Mouse (Mus musculus) liver, embryonic 15.5 days (tissue): Measurements from ENCODE around the gene Carhsp1. TPM values are rescaled to one million over a fixed set of nuclear protein-coding genes. Genes with fewer than 3 reads are reported as not detected.

Experiments used
- ATAC-seq: fragments of 200-750 bp; cut with Nextera tagmentation; 2 replicates; pipeline ENCODE4 v1.8.0; 2017; ENCODE audit warnings: moderate number of reproducible peaks, mild to moderate bottlenecking, moderate library complexity; ENCODE audit not compliant: insufficient read depth
- H3K27ac ChIP-seq: fragments of 300-500 bp; sonication (generic); replicated peaks from 2 replicates; pipeline ENCODE4 v1.5.1; 2015; ENCODE audit warnings: mild to moderate bottlenecking, inconsistent platforms
- H3K27me3 ChIP-seq: fragments of 300-500 bp; sonication (generic); 2 replicates; pipeline ENCODE4 v1.6.1; 2015; ENCODE audit warnings: mild to moderate bottlenecking, inconsistent platforms
- H3K36me3 ChIP-seq: fragments of 300-500 bp; sonication (generic); replicated peaks from 2 replicates; pipeline ENCODE4 v1.6.1; 2015; ENCODE audit warnings: moderate library complexity, mild to moderate bottlenecking, inconsistent platforms
- H3K4me1 ChIP-seq: fragments of 300-500 bp; sonication (generic); replicated peaks from 2 replicates; pipeline ENCODE4 v1.6.1; 2015; ENCODE audit warnings: inconsistent platforms
- H3K4me2 ChIP-seq: fragments of 300-500 bp; sonication (generic); 2 replicates; pipeline ENCODE4 v1.6.1; 2015; ENCODE audit warnings: moderate library complexity, mild to moderate bottlenecking, inconsistent platforms
- H3K4me3 ChIP-seq: fragments of 300-500 bp; sonication (generic); replicated peaks from 2 replicates; pipeline ENCODE4 v1.5.1; 2015; ENCODE audit warnings: mild to moderate bottlenecking, inconsistent platforms
- H3K9ac ChIP-seq: fragments of 300-500 bp; sonication (generic); 2 replicates; pipeline ENCODE4 v1.6.1; 2015; ENCODE audit warnings: moderate library complexity, mild to moderate bottlenecking, inconsistent platforms
- H3K9me3 ChIP-seq: fragments of 300-500 bp; sonication (generic); replicated peaks from 2 replicates; pipeline ENCODE4 v1.6.1; 2016; ENCODE audit warnings: inconsistent platforms
- WGBS: fragments of 180-500 bp; shearing (Covaris S2); methylation state at CpG from one replicate; pipeline ENCODE4 v1.1.7; 2015; ENCODE audit warnings: mixed read lengths; ENCODE audit not compliant: insufficient replicate concordance; 5-methylcytosine and 5-hydroxymethylcytosine counted together
- polyA plus RNA-seq: library from polyadenylated mRNA; unstranded; fragments of >200 nt; fragmentation: Nextera tagmentation; extraction: Ambion mirVana; gene quantifications from 2 replicates; pipeline ENCODE4 v1.2.1, GENCODE M21; 2015

Gene Carhsp1
- polyA plus RNA-seq, 1 experiment from 2014 or later, result 85.9 TPM

DNA sequence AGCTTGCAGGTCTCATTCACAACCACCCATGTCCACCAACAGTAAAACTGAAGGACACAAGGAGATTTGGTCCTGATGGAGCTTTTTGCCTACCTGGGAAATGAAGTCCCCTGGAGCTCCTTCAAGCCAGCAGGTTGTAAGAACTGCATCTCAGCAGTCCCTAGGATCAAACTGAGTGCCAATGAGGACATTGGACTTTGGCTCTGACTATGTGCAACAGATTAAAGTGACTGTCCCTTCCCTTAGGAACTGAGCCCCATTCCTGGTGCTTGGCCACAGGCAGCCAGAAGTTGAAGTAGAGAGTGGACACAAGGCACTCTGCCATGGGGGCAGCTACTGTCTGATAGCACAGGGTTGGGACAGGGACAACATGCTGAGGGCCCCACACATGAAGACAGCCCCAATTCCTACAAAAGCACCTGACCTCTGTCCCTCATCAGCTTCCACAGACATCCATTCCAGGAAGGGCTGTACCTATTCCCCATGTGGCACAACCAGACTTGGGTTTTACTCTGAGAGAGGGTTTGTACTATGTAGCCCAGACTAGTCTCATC, 15.7 kb upstream of the Carhsp1 start:
- no peaks in the 10 kb centered on the region for H3K27me3 ChIP-seq
- H3K9ac ChIP-seq, result peak overlapping the region; percentile 62
- peaks cover 89% of the 10 kb centered on the region for H3K36me3 ChIP-seq
- H3K9me3 ChIP-seq, result no peaks in the 10 kb centered on the region
- H3K4me3 ChIP-seq, result peak overlapping the region; percentile 37
- peak overlapping the region; percentile 75 for H3K4me2 ChIP-seq
- ATAC-seq, result no peak
- H3K27ac ChIP-seq, result peak overlapping the region; percentile 97
- H3K4me1 ChIP-seq, result peaks cover 69% of the 10 kb centered on the region

DNA sequence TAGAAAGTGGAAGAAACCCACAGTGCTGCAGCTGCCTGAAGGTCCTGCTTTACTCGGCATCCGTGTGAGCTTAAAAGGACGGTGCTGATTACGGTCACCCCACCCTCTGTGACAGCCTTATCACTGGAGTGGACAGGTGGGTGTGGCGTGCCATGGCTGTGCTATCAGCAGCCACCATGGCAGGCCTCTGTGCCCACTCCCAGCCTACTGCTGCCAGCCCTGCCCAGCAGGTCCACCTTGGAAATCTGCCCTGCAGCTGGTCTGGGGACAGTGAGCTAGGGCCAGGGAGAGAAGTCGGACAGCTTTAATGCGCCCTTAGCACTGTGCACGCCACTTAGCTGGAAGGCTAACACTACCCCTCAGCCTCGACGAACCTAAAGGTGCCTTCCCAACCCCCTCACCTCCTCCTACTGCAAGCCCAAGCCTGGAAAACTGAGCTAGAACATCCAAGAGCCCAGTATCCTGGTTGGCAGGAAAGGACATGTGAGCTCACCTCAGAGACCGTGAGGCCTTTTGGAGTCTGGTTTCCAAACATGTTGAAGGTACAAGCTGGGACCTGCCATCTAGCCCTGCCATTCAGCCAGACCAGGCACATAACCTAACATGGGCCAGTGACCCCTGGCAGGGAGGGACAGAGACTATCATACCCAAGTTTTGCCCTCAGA, 15.0 kb upstream of the Carhsp1 start:
- peak overlapping the region; percentile 97 for H3K27ac ChIP-seq
- H3K9ac ChIP-seq, result peak overlapping the region; percentile 64
- no peaks in the 10 kb centered on the region for H3K27me3 ChIP-seq
- ATAC-seq, result peak; percentile 98
- WGBS, result 24% methylated on average over 11 of the region's 11 CpGs
- peak overlapping the region; percentile 75 for H3K4me2 ChIP-seq
- peaks cover 84% of the 10 kb centered on the region for H3K36me3 ChIP-seq
- peak overlapping the region; percentile 37 for H3K4me3 ChIP-seq
- H3K9me3 ChIP-seq, result no peaks in the 10 kb centered on the region
- H3K4me1 ChIP-seq, result peaks cover 69% of the 10 kb centered on the region

DNA sequence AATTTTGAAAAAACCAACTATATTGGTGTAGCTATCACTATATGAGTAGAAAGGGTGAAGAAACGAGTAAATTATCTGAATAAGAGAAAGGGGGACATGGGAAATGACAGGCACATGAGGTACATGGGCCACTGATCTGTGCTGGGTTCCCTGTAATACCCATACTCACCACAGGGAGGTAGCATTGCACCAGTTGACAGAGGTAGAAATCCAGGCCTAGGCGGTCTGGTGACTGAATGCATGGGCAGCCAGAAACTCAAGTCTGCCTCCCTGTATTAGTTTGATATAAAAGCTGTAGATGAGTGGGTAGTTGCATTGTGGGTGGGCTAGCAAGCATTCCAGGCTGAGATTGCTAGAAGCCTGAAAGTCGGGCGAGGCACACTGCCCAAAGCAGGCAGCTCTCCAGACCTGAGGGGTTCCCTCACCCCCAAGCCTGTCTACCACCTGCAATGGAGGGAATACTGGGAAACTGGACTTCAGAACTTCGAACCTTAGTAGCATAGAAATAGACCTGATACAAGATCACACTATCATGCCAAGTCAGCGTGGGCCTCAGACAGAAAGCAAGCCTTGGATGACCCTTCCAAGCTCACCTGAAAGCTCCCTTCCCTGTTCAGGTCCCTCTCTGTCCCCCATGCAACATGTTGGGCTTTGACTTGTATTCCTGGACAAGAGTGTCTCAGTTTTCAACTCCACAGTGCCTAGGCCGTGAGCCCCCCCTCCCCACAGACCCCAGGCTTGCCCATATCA, 14.3 kb upstream of the Carhsp1 start:
- Histone ChIP-seq H3K36me3 (peaks cover 77% of the 10 kb centered on the region), H3K27me3 (no peaks in the 10 kb centered on the region), H3K4me1 (peaks cover 67% of the 10 kb centered on the region), H3K9ac (peak overlapping the region; percentile 64), H3K4me2 (peak overlapping the region; percentile 75), H3K9me3 (no peaks in the 10 kb centered on the region), H3K27ac (peak overlapping the region; percentile 97), H3K4me3 (peak overlapping the region; percentile 37)
- 21% methylated on average over 7 of the region's 7 CpGs for WGBS
- peak; percentile 42 for ATAC-seq

DNA sequence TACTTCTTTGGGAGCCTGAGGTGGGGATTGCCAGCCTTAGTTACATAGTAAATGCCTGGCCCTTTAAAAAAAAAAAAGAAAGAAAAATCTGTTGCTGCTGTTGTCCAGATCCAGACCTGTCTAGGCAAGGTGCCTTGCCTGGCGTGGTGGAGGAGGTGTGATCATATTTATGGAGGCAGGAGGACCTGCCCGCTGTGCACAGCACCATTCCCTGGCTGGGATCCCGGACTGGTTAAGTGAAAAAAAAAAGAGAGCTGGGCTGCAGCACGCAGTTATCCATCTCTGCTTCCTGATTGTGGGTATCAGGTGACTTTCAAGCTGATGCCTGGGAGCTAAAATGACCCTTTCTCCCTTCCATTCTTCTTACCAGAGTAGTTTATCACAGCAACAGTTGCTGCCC, 13.1 kb upstream of the Carhsp1 start:
- Histone ChIP-seq H3K9ac (peak overlapping the region; percentile 28; the same call in 1 of the 2 replicates), H3K4me1 (peaks cover 74% of the 10 kb centered on the region), H3K36me3 (peaks cover 65% of the 10 kb centered on the region), H3K27me3 (no peaks in the 10 kb centered on the region), H3K27ac (peak overlapping the region; percentile 97), H3K4me3 (no peak overlapping the region), H3K9me3 (no peaks in the 10 kb centered on the region), H3K4me2 (no peak overlapping the region)
- WGBS, result 66% methylated on average over 4 of the region's 4 CpGs
- ATAC-seq, result no peak

DNA sequence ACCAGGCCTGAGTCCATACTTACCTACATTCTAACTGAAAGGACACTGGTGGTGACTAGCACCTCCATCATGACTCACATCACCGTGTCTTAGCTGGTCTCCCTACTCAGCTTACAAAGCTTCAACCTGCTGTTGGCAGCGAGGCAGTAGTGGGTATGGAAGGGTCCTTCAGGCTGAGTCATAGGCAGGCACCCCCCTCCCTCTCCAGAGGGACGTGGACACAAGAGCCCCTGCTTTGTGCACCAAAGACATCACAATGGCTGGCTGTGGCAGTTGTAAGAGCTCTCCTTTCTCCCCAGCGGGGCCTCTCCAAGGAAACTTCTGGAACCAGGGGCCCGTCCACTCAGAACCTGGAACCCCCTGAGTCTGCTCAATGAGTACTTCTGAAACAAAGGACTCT, 8.5 kb upstream of the Carhsp1 start, which contains the start of gene Gm5767:
TSS of gene Gm5767 (plus strand) at position 301 of the 400 bp plus-strand sequence.
- Histone ChIP-seq H3K9me3 (no peaks in the 10 kb centered on the region), H3K9ac (no peak within 1 kb of the TSS), H3K36me3 (peaks cover 30% of the 10 kb centered on the region), H3K4me2 (no peak within 1 kb of the TSS), H3K4me1 (peaks cover 75% of the 10 kb centered on the region), H3K4me3 (no peak within 1 kb of the TSS), H3K27ac (peak within 1 kb of the TSS; percentile 97), H3K27me3 (no peaks in the 10 kb centered on the region)
- no peak for ATAC-seq
- 70% methylated on average over 5 of the region's 5 CpGs for WGBS

DNA sequence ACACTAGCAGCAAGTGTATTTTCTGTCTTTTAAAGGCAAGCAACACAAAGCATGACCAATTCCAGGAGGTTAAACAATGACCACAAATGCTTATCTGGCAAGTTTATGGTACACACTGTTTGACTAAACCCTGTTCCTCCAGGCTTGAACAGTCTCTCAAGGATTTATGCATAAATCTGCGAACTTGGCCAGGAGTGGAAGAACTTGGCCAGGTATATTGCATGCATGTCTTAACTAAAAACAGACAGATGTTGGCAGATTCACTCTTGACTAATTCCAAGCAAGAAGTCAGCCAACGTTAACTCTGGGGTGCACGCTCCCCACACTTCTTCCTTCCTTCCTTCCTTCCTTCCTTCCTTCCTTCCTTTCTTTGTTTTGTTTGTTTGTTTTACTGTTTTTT, 7.8 kb upstream of the Carhsp1 start:
- Histone ChIP-seq H3K27me3 (no peaks in the 10 kb centered on the region), H3K36me3 (peaks cover 23% of the 10 kb centered on the region), H3K4me1 (peaks cover 75% of the 10 kb centered on the region), H3K27ac (peak overlapping the region; percentile 97), H3K4me2 (no peak overlapping the region), H3K4me3 (no peak overlapping the region), H3K9ac (no peak overlapping the region), H3K9me3 (no peaks in the 10 kb centered on the region)
- ATAC-seq, result no peak
- 66% methylated on average over 3 of the region's 3 CpGs for WGBS

DNA sequence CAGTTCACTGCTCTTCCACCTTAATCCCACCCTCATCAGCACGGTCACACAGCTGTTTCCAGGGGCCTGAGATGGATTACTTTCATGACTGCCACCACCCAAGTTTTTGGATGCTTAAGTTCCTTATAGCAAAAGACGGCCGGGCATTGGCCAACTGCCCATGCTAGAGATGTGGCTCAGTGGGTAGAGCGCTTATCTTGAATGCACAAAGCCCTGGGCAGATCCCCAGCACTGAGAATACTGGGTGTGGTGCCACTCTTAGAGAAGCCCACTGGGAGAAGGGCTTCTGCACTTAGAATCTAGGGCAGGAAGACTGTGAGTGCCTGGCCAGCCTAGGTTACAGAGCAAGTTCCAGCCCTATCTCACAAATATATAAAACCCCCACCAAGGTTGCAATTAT, 6.7 kb upstream of the Carhsp1 start:
- Histone ChIP-seq H3K4me1 (peaks cover 77% of the 10 kb centered on the region), H3K27ac (peak overlapping the region; percentile 97), H3K4me2 (peak overlapping the region; percentile 43), H3K27me3 (no peaks in the 10 kb centered on the region), H3K9me3 (no peaks in the 10 kb centered on the region), H3K9ac (peak overlapping the region; percentile 19; the same call in 1 of the 2 replicates), H3K36me3 (peaks cover 12% of the 10 kb centered on the region), H3K4me3 (no peak overlapping the region)
- peak; percentile 30 for ATAC-seq
- WGBS, result 31% methylated on average over 4 of the region's 4 CpGs

DNA sequence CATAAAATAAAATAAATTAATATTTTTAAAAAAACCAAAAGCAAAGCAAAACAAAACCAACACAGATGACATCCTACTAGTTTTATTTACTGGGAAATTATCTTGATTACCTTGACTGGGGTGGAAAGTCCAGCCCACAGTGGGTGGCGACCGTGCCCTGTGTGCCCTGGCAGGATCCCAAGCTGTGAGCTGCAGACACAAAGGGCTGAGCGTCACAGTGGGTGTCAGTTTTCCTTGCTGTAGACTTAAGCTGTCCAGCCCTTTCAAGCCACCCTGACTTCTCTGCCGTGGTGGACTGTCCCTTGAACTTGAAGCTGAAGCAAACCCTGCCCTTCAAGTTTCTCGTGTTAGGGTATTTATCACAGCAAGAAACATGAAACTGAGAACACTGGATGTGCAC, 6.1 kb upstream of the Carhsp1 start:
- Histone ChIP-seq H3K9me3 (no peaks in the 10 kb centered on the region), H3K4me1 (peaks cover 84% of the 10 kb centered on the region), H3K27me3 (no peaks in the 10 kb centered on the region), H3K27ac (peak overlapping the region; percentile 97), H3K9ac (peak overlapping the region; percentile 19; the same call in 1 of the 2 replicates), H3K36me3 (0 out of 2 replicates have a peak, but pooled peaks cover 5% of the 10 kb centered on the region), H3K4me2 (peak overlapping the region; percentile 43), H3K4me3 (no peak overlapping the region)
- WGBS, result 29% methylated on average over 5 of the region's 5 CpGs
- ATAC-seq, result no peak

DNA sequence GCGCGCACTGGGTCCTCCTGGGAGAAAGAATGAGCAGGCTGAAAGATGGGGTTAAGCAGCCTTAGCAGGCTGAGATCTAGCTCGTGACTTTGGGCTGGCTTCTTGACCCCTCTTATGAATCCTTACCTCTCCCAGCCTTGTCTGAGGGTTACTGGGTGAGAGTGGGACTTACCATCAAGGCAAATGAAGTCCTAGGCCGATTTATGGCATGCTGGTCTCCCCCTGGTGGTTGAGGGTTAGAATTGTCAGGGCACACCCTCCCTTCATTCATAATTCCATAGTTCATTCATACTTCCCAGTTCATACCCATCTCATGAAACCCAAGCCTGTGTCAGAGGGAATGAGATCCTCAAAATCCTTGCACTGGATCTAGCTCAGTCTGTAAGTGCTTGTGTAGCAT, 4.8 kb upstream of the Carhsp1 start:
- ATAC-seq, result peak; percentile 24
- Histone ChIP-seq H3K9ac (peak overlapping the region; percentile 44), H3K27ac (peak overlapping the region; percentile 97), H3K9me3 (no peaks in the 10 kb centered on the region), H3K27me3 (no peaks in the 10 kb centered on the region), H3K36me3 (no peaks in the 10 kb centered on the region), H3K4me2 (peak overlapping the region; percentile 66), H3K4me3 (peak overlapping the region; percentile 33), H3K4me1 (peaks cover 89% of the 10 kb centered on the region)
- WGBS, result 47% methylated on average over 4 of the region's 4 CpGs

DNA sequence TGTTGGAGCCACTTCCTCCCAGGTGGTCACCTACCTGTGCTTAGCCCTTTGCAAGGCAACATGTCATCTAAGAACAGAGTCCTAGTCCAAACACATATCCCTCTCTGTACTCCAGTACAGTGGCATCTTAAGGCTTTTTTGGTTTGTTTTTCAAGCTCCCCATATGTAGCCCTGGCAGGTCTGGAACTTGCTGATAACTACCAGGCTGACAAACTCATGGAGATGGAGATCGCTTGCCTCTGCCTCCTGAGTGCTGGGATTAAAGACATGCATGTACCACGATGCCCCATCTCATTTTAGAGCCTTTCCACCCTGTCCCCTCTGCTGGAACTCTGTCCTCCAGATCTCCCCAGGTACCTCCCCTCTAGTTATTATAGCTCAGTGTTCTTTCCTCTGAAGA, 4.3 kb upstream of the Carhsp1 start:
- peak overlapping the region; percentile 97 for H3K27ac ChIP-seq
- peak overlapping the region; percentile 33 for H3K4me3 ChIP-seq
- peak overlapping the region; percentile 44 for H3K9ac ChIP-seq
- H3K4me2 ChIP-seq, result peak overlapping the region; percentile 66
- peak; percentile 59 for ATAC-seq
- H3K9me3 ChIP-seq, result no peaks in the 10 kb centered on the region
- H3K27me3 ChIP-seq, result no peaks in the 10 kb centered on the region
- no peaks in the 10 kb centered on the region for H3K36me3 ChIP-seq
- peaks cover 95% of the 10 kb centered on the region for H3K4me1 ChIP-seq
- WGBS, result 10% methylated on average over 2 of the region's 2 CpGs

DNA sequence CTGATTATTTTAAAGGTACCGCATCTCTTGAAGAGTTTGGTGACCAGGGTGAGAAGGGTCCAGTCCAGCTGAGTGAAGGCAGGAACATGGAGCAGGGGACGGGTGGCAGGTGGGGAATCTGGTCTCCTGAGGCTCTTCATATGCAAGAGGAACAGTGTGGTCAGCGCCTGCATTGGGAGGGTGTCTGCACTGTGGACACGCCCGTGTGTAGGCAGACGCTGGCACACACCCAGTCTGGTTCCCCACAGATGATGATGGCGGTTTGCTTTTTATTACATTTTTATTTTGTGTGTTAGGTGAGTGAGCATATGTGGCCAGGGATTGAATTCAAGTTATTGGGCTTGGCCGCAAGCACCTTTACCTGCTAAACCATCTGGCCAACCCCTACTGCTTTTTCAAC, 3.6 kb upstream of the Carhsp1 start:
- Histone ChIP-seq H3K4me3 (peak overlapping the region; percentile 33), H3K9ac (peak overlapping the region; percentile 44), H3K27ac (peak overlapping the region; percentile 97), H3K27me3 (no peaks in the 10 kb centered on the region), H3K4me2 (peak overlapping the region; percentile 66), H3K4me1 (peaks cover 97% of the 10 kb centered on the region), H3K9me3 (no peaks in the 10 kb centered on the region), H3K36me3 (no peaks in the 10 kb centered on the region)
- WGBS, result 33% methylated on average over 8 of the region's 8 CpGs
- ATAC-seq, result peak; percentile 38
